Mouse (Mus musculus) kidney, adult 9 months (tissue): ENCODE measurements around the gene Cdc25b.

Source experiments
- DNase-seq: peaks from one replicate; pipeline ENCODE4 v3.0.0; 2022

Cdc25b gene

GRCm38 (mm10) chr2:131186771-131187601 lies at the start of gene Cdc25b, which contains the start of gene Spef1:
TSS of gene Cdc25b (plus strand) at chr2:131186949.
TSS of gene Spef1 (minus strand) at chr2:131187282.
- DNase-seq, result peak; percentile 84

- no peak for DNase-seq
These were observed 48.5 kb upstream of the Cdc25b start for GRCm38 (mm10) chr2:131138296-131138695.

GRCm38 (mm10) chr2:131138760-131139159 lies 48.0 kb upstream of the Cdc25b start:
- DNase-seq, result no peak

- no peak for DNase-seq
These were observed 47.5 kb upstream of the Cdc25b start for GRCm38 (mm10) chr2:131139287-131139686.

GRCm38 (mm10) chr2:131139886-131140532 lies 46.7 kb upstream of the Cdc25b start:
- DNase-seq, result peak; percentile 41

- DNase-seq, result no peak
These were observed 46.2 kb upstream of the Cdc25b start for GRCm38 (mm10) chr2:131140533-131140905.

- DNase-seq, result no peak
These were observed 45.3 kb upstream of the Cdc25b start for GRCm38 (mm10) chr2:131141336-131141986.

- DNase-seq, result peak; percentile 79
These were observed 44.2 kb upstream of the Cdc25b start for GRCm38 (mm10) chr2:131142592-131142991.

GRCm38 (mm10) chr2:131143007-131143780 lies 43.6 kb upstream of the Cdc25b start:
- DNase-seq, result no peak

GRCm38 (mm10) chr2:131145121-131145520 lies 41.6 kb upstream of the Cdc25b start:
- no peak for DNase-seq

GRCm38 (mm10) chr2:131145536-131145935 lies 41.2 kb upstream of the Cdc25b start:
- DNase-seq, result no peak

- no peak for DNase-seq
These were observed 40.3 kb upstream of the Cdc25b start for GRCm38 (mm10) chr2:131146193-131147042.

- no peak for DNase-seq
These were observed 39.7 kb upstream of the Cdc25b start for GRCm38 (mm10) chr2:131147043-131147365.

- no peak for DNase-seq
These were observed 38.1 kb upstream of the Cdc25b start for GRCm38 (mm10) chr2:131148353-131149253.

- DNase-seq, result no peak
These were observed 37.5 kb upstream of the Cdc25b start for GRCm38 (mm10) chr2:131149254-131149578.

- no peak for DNase-seq
These were observed 34.5 kb upstream of the Cdc25b start for GRCm38 (mm10) chr2:131152166-131152730.

- no peak for DNase-seq
These were observed 32.7 kb upstream of the Cdc25b start for GRCm38 (mm10) chr2:131154036-131154435.

- DNase-seq, result no peak
These were observed 29.8 kb upstream of the Cdc25b start for GRCm38 (mm10) chr2:131156987-131157386.

- DNase-seq, result peak; percentile 52
These were observed 27.2 kb upstream of the Cdc25b start for GRCm38 (mm10) chr2:131159491-131159910.

GRCm38 (mm10) chr2:131159938-131160581 lies 26.7 kb upstream of the Cdc25b start, which contains the start of gene 1700037H04Rik:
TSS of gene 1700037H04Rik (minus strand) at chr2:131160081.
- peak; percentile 98 for DNase-seq
